Mouse (Mus musculus) midbrain, embryonic 11.5 days (tissue): ENCODE measurements at regions not wholly inside any gene's neighbourhood (a gene's known extent, or its start where the extent isn't known, plus 50 kb on each side); places are given as distances from the start of the nearest gene placed in this dataset.

ENCODE experiments used
- ATAC-seq: fragments of 200-750 bp; cut with Nextera tagmentation; 2 replicates; pipeline ENCODE4 v1.8.0; 2017; ENCODE audit warnings: moderate TSS enrichment, moderate library complexity; ENCODE audit not compliant: low FRiP score
- DNase-seq: peaks from one replicate; pipeline ENCODE4 v3.0.0; 2015; ENCODE audit warnings: low spot score; ENCODE audit errors: missing footprints
- H3K27ac ChIP-seq: fragments of 300-500 bp; sonication (generic); 2 replicates; pipeline ENCODE4 v1.5.1; 2014; ENCODE audit warnings: low read depth, low read length
- H3K27me3 ChIP-seq: fragments of 300-500 bp; sonication (generic); 2 replicates; pipeline ENCODE4 v1.6.1; 2014; ENCODE audit warnings: mild to moderate bottlenecking, low read length, moderate library complexity, mixed read lengths; ENCODE audit not compliant: control insufficient read depth, insufficient read depth
- H3K36me3 ChIP-seq: fragments of 300-500 bp; sonication (generic); 2 replicates; pipeline ENCODE4 v1.6.1; 2014; ENCODE audit warnings: mild to moderate bottlenecking, low read length, moderate library complexity, mixed read lengths; ENCODE audit not compliant: control insufficient read depth, insufficient read depth
- H3K4me1 ChIP-seq: fragments of 300-500 bp; sonication (generic); 2 replicates; pipeline ENCODE4 v1.6.1; 2014; ENCODE audit warnings: low read length; ENCODE audit not compliant: control insufficient read depth, insufficient read depth
- H3K4me2 ChIP-seq: fragments of 300-500 bp; sonication (generic); 2 replicates; pipeline ENCODE4 v1.6.1; 2014; ENCODE audit warnings: mild to moderate bottlenecking, moderate library complexity
- H3K4me3 ChIP-seq: fragments of 300-500 bp; sonication (generic); 2 replicates; pipeline ENCODE4 v1.5.1; 2014; ENCODE audit warnings: low read depth, low read length
- H3K9ac ChIP-seq: fragments of 300-500 bp; sonication (generic); 2 replicates; pipeline ENCODE4 v1.6.1; 2014; ENCODE audit warnings: low read length
- H3K9me3 ChIP-seq: fragments of 300-500 bp; sonication (generic); 2 replicates; pipeline ENCODE4 v1.6.1; 2016; ENCODE audit warnings: low read length; ENCODE audit not compliant: control insufficient read depth
- WGBS: fragments of 180-500 bp; shearing (Covaris S2); extraction: QIAGEN DNeasy Blood & Tissue Kit; methylation state at CpG from one replicate; pipeline ENCODE4 v1.1.7; 2014; 5-methylcytosine and 5-hydroxymethylcytosine counted together

GRCm38 (mm10) chr3:159069957-159070684 is 425.1 kb upstream of the Depdc1a start:
- no peak for ATAC-seq
- Histone ChIP-seq H3K9ac (no peak overlapping the region), H3K4me1 (no peaks in the 10 kb centered on the region), H3K9me3 (no peaks in the 10 kb centered on the region), H3K27ac (no peak overlapping the region), H3K4me3 (no peak overlapping the region), H3K36me3 (no peaks in the 10 kb centered on the region), H3K4me2 (no peak overlapping the region), H3K27me3 (no peaks in the 10 kb centered on the region)
- DNase-seq = no peak

GRCm38 (mm10) chr3:159056960-159057525 is 438.2 kb upstream of the Depdc1a start:
- Histone ChIP-seq H3K9ac (no peak overlapping the region), H3K27me3 (no peaks in the 10 kb centered on the region), H3K36me3 (no peaks in the 10 kb centered on the region), H3K9me3 (no peaks in the 10 kb centered on the region), H3K27ac (no peak overlapping the region), H3K4me3 (no peak overlapping the region), H3K4me2 (no peak overlapping the region), H3K4me1 (no peaks in the 10 kb centered on the region)
- ATAC-seq (no peak), DNase-seq (no peak)
- WGBS = 76% methylated on average over 1 of the region's 1 CpGs

GRCm38 (mm10) chr3:159034806-159035205 is 460.4 kb upstream of the Depdc1a start:
- Histone ChIP-seq H3K36me3 (no peaks in the 10 kb centered on the region), H3K27me3 (no peaks in the 10 kb centered on the region), H3K9ac (no peak overlapping the region), H3K4me3 (no peak overlapping the region), H3K9me3 (no peaks in the 10 kb centered on the region), H3K27ac (no peak overlapping the region), H3K4me1 (no peaks in the 10 kb centered on the region), H3K4me2 (no peak overlapping the region)
- WGBS = 64% methylated on average over 4 of the region's 4 CpGs
- DNase-seq (no peak), ATAC-seq (no peak)

- Histone ChIP-seq H3K9ac (no peak overlapping the region), H3K4me1 (no peaks in the 10 kb centered on the region), H3K27ac (no peak overlapping the region), H3K4me3 (no peak overlapping the region), H3K27me3 (no peaks in the 10 kb centered on the region), H3K9me3 (no peaks in the 10 kb centered on the region), H3K4me2 (no peak overlapping the region), H3K36me3 (no peaks in the 10 kb centered on the region)
- WGBS = 76% methylated on average over 3 of the region's 3 CpGs
- DNase-seq = no peak
- peak; percentile 46; the same call in 1 of the 2 replicates for ATAC-seq
These were observed 463.7 kb upstream of the Depdc1a start for GRCm38 (mm10) chr3:159031581-159031980.

- no peak overlapping the region for H3K4me2 ChIP-seq
- no peak overlapping the region for H3K27ac ChIP-seq
- no peaks in the 10 kb centered on the region for H3K36me3 ChIP-seq
- no peaks in the 10 kb centered on the region for H3K27me3 ChIP-seq
- WGBS = 77% methylated on average over 3 of the region's 3 CpGs
- no peak overlapping the region for H3K4me3 ChIP-seq
- H3K9ac ChIP-seq = no peak overlapping the region
- DNase-seq (no peak), ATAC-seq (no peak)
- no peaks in the 10 kb centered on the region for H3K9me3 ChIP-seq
- H3K4me1 ChIP-seq = no peaks in the 10 kb centered on the region
These were observed 464.6 kb upstream of the Depdc1a start for GRCm38 (mm10) chr3:159030675-159031074.

GRCm38 (mm10) chr3:159029951-159030350 is 465.3 kb upstream of the Depdc1a start:
- Histone ChIP-seq H3K9ac (no peak overlapping the region), H3K27me3 (no peaks in the 10 kb centered on the region), H3K4me3 (no peak overlapping the region), H3K4me1 (no peaks in the 10 kb centered on the region), H3K4me2 (no peak overlapping the region), H3K9me3 (no peaks in the 10 kb centered on the region), H3K36me3 (no peaks in the 10 kb centered on the region), H3K27ac (no peak overlapping the region)
- WGBS = 94% methylated on average over 2 of the region's 2 CpGs
- ATAC-seq (no peak), DNase-seq (no peak)

GRCm38 (mm10) chr3:159020447-159020846 is 458.4 kb upstream of the Lrrc7 start:
- Histone ChIP-seq H3K27ac (no peak overlapping the region), H3K4me1 (no peaks in the 10 kb centered on the region), H3K4me3 (no peak overlapping the region), H3K27me3 (no peaks in the 10 kb centered on the region), H3K9me3 (no peaks in the 10 kb centered on the region), H3K36me3 (no peaks in the 10 kb centered on the region), H3K4me2 (no peak overlapping the region), H3K9ac (no peak overlapping the region)
- no peak for ATAC-seq
- DNase-seq = no peak

- Histone ChIP-seq H3K9me3 (no peaks in the 10 kb centered on the region), H3K27me3 (no peaks in the 10 kb centered on the region), H3K4me3 (no peak overlapping the region), H3K4me1 (no peaks in the 10 kb centered on the region), H3K36me3 (no peaks in the 10 kb centered on the region), H3K4me2 (no peak overlapping the region), H3K9ac (no peak overlapping the region), H3K27ac (no peak overlapping the region)
- no peak for DNase-seq
- no peak for ATAC-seq
These were observed 455.2 kb upstream of the Lrrc7 start for GRCm38 (mm10) chr3:159017269-159017668.

GRCm38 (mm10) chr3:159016426-159016825 is 454.4 kb upstream of the Lrrc7 start:
- H3K9ac ChIP-seq = no peak overlapping the region
- H3K4me2 ChIP-seq = no peak overlapping the region
- no peaks in the 10 kb centered on the region for H3K9me3 ChIP-seq
- H3K27ac ChIP-seq = no peak overlapping the region
- H3K4me3 ChIP-seq = no peak overlapping the region
- DNase-seq (no peak), ATAC-seq (no peak)
- no peaks in the 10 kb centered on the region for H3K27me3 ChIP-seq
- H3K4me1 ChIP-seq = no peaks in the 10 kb centered on the region
- H3K36me3 ChIP-seq = no peaks in the 10 kb centered on the region
